Mouse (Mus musculus): ENCODE results near the gene Plxna4. TPM values are rescaled to one million over a fixed set of nuclear protein-coding genes. Genes with fewer than 3 reads are reported as not detected.
"Not testable (repeated sequence)": the region's sequence is repeated elsewhere in the genome, so short reads cannot be mapped to it uniquely, and the experiment has no call there.

Gene Plxna4
- total RNA-seq, 2 experiments from 2014 or later: 11.2 to 11.8 TPM

DNA sequence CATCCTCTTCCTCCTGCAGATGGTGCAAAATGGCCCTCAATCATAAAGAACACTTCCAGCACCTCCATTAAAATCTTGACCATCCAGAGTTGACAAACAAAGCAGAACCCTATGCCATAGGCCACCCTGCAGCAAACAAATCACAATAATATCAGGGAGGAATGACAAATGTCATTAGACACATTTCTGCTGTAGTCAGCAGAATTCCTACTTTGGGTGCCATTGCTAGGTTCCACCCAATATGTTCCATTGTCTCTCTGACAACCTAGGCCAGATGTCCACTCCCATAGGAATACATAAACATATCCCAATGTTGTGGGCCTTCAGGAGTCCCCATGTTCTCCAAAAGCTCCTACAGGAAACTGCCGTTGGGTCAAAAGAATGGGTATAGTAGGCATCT is 41.1 kb downstream of the Plxna4 start:
- no peak for DNase-seq
- intact Hi-C loops (cut with DNase I): no loop called here

DNA sequence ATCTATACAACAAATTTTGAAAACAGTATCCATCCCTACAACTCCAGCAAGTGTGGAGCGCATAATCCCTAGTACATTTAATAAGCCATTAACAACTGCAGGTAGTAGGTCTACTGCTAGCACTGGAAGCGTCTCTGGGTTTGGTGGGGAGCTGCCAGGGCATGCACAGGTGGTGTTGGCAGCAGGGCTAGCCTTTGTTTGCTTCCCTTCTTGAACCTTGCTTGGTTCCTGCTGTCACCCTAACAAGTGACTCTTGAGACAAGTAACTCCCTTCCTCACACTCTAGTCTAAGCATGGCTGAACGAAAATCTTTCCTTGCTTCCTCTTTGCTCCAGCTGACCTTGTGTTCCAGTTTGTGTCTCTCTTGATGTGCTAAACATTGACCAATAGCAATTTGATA is 44.0 kb downstream of the Plxna4 start:
- DNase-seq: no peak
- intact Hi-C loops (cut with DNase I): no loop called here

DNA sequence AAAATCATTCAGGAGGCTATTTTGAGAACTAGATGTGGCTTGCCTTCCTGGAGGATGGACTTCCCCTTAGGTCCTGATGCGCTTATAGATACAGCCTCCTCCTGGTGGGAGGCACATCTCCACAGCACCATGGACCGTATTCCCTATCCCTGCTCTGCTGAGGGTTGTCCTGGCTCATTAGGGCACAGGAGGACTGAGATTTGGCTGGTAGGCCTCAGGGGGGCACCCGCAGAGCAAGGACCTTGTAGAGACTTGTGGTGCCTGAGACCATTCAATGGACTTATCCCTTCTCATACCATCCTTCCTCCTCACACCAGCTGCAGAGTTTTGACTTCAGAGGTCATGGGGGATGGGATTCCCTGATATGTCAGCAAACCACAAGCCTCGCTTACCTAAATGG is 47.8 kb downstream of the Plxna4 start:
- DNase-seq: no peak
- intact Hi-C loops (cut with DNase I): no loop called here

DNA sequence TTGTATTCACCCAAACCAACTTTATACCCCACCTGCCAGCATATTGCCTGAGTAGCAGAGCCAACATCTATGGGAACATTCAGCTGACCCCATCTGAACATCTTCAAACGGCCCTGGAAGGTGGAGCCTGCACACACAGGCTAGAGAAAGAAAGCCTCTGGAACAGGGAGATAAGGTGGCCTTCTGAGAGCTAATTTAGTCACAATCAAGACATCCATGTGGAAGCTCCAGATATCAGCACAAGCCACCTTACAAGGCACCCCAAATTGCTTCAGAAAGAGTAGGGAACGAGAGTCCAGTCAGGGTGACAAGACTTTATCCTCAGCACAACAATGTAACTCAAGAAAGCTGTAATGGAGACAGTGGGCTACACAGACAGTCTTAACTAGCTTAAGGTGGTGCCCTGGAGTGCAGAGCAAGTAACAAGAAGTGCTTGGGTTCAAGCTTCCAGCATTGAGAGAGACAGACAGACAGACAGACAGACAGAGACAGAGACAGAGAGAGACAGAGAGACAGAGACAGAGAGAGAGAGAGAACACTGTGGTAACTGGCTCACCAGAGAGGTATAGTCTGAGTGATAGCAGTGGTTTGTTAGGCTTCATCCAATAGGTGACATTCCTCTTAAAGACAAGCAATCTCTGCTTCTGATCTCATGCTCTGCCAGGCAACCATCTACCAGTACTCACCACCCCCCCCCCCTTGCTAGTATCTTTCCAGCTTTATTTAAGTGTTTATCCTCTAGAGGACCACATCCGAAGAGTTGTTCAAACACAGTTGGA is 53.8 kb downstream of the Plxna4 start:
- DNase-seq: no peak
- intact Hi-C loops (cut with DNase I): no loop called here

DNA sequence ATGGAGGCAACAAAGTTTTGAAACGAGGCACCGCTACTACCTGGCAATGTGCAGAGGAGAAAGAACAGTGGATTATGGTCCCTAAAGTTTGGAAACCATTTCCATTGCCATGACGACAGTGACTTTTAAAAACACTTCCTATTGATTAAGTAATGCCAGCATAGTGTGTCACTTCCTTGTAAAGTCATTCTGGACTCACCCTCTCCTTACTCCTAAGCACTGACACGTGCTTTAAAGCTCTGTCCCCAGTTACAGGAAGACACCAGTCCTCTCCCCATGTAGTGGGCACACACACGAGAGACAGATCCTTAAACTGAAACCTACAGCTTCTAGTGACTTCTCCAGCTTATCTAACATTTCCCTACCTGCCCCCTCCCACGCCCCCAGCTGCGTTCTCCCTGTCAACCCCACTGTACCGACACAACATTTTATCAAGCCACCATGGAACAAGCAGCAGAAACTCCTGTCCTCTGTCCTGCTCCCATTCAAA is 59.9 kb downstream of the Plxna4 start:
- intact Hi-C loops (cut with DNase I): no loop called here
- no peak for DNase-seq

DNA sequence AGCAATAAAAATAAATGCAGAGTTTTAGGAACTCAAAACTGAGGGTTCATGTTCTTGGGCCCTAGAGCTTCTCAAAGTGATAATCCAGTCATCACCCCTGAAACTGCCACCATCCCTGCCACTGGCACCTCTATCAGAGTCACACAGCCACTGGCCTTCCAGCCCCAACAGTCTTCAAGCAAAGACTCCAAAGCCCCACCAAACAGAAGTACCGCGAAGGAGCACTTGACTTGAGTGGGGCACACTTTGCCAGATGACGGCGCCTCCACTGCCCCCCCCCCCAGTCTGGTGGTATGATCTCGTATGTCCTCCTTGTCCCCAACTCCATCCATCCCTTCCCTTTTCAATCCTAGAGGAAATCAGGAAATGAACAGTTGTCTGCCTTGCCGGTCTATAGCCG is 60.5 kb downstream of the Plxna4 start:
- DNase-seq: no peak
- intact Hi-C loops (cut with DNase I): no loop called here

DNA sequence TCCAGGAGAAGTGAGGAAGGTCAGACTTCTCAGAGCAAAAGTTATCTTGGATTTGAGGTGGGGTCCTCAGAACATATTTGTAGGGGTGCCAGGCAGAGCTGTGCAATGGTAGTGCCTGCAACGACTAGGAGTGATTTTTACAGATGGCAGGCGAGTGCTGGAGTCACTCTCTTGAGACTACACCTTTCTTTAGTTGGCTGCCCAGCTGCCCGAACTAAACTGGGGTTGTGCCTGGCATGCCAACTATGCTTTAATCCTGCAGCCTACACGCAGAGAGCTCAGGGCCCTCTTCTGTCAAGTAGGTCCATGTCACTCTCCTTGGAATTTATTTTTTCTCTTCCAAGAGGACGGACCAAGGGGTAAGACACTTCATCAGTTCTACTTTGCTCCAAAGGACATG is 61.2 kb downstream of the Plxna4 start:
- intact Hi-C loops (cut with DNase I): no loop called here
- no peak for DNase-seq

DNA sequence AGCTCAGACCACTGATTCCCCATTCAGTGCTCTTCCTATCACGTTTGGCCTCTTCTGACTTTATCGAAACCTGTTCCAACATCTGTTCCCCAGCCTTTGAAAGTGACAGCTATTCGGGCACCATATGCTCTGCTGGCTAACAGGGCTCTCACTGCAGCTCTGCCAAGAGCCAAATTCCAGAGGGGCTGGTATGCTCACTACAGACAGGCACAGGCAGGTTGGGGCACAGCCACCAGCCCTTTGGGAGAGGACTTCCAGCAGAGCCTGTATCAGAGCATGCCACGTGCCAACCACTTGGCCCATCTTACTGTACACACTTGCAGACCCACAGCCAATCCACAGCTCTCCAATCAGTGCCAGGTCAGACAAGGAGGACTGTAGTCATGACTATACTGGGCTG is 67.9 kb downstream of the Plxna4 start:
- peak; percentile 35 to 37 for DNase-seq

DNA sequence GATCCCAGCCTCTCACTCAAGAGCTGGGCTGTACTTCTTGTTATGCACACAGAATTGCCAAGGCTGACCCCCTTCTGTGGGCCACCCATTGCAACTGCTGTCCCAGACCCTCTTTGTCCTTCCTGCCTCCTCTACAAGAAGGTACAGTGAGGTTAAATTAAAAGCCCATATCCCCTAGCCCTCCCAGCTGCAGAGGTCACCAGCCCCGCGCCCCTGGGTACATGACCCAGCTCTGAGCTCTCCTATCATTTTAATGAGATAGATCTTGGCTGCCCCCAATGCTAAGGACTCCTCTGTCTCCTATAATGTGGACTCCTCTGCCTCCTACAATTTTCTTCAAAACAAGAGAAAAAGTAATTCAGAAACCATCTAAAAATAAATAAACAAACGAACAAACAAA is 69.4 kb downstream of the Plxna4 start:
- intact Hi-C loops (cut with DNase I): loop anchor here (5.0 kb wide), 1 partner anchor 186 kb away; no protein-coding TSS in a partner anchor
- DNase-seq: no peak

More for the DNA sequence above, 67.9 kb downstream of the Plxna4 start:
- intact Hi-C loops (cut with DNase I): no loop called here

DNA sequence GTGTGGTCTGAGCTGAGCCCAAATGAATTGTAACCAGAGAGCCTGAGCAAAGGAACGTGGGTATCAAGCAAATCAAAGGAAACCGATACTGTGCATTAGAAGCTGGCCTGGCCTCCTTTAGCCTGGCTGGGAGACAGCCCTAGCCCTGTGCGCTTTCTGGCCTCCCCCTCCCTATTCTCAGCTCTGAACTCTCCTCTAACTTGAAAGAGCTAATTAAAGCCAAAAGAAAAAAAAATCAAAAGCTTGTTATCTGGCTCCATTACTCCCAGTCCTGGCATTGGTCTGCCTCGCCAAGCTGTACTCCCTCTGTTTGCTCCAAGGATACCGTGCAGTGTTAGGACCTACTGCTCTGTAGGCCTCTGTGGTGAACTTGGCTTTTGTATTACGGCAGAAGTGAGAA is 73.9 kb downstream of the Plxna4 start:
- no peak for DNase-seq
- intact Hi-C loops (cut with DNase I): loop anchor here (5.0 kb wide), 1 partner anchor 117 kb away; no protein-coding TSS in a partner anchor

DNA sequence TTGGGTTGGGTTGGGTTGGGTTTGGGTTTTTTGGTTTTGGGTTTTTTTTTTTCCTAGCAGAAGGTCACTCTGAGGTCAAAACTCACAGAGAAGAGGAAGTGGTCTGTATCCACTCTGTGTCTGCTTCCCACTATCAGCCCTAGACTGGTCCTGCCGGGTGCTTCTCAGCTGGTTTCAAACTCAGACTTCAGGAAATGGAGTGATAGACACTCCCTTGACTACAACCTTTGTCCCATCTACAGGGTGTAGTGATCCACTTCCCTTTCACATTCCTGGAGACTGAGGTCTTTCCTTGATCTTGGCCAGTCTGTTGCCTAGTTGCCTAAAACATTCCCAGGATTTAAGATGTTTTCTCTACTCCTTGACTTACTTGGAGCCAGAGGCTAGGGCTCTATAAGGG is 76.0 kb downstream of the Plxna4 start:
- intact Hi-C loops (cut with DNase I): loop anchor here (2.0 to 5.0 kb wide), 2 partner anchors 73 to 115 kb away; no protein-coding TSS in a partner anchor
- no peak for DNase-seq

DNA sequence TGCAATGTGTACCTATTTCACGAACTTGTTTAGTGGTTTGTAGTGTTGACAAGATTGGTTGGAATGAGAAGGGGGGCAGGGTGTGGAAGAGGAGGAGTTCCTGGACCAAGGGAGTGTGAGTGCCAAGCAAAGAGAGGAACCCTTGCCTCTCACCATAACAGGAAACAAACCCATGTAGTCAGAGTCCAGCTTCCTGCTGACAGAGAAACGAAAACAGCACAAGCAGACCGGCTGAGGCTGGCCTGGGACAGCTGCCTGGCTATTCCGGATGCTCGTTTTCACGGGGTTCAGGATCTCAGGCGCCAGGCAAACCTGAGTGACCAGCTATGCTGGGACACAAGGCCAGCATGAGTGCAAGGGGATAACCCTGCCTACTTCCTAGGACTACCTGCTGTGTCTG is 77.1 kb downstream of the Plxna4 start:
- DNase-seq: peak; percentile 56 to 57
- intact Hi-C loops (cut with DNase I): loop anchor here (2.0 to 5.0 kb wide), 3 partner anchors 30 to 114 kb away; no protein-coding TSS in a partner anchor

DNA sequence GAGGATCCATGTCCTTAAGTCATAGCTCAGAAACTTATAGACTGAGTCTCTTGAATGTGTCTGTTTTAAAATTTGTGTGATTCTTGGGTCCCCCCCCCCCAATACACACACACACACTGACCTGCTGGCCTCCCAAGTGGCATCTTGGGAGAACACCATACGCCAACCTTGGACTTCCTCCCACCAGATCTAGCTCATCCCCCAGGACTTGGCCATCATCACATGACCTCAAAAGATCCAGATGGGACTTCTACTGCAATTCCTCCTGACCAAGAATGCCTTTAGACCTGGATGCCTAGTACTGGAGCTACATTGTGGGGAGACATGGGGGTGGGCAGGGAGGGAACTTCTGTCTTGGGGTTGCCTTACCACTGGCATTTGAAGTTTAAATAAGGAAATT is 77.5 kb downstream of the Plxna4 start:
- no peak for DNase-seq
- intact Hi-C loops (cut with DNase I): loop anchor here (2.0 to 5.0 kb wide), 3 partner anchors 30 to 113 kb away; no protein-coding TSS in a partner anchor

DNA sequence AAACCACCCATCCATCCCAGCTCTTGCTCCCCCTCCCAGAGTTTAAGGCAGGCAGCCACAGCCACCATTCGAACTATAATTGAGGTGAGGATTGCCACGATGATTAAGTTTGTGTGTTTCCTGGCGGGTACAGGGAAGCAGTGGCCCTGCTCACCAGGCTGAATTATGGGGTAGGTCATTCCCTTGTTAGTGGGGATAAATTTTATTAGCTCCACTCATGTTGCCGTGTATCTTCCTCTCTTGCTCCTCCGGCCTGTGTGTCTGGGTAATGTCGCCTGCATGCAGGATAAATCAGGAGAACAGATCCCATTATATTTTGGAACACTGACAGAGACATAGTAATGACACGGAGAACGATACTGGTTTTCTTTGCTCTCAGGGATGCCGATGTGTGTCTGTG is 78.9 kb downstream of the Plxna4 start:
- intact Hi-C loops (cut with DNase I): no loop called here
- DNase-seq: no peak

DNA sequence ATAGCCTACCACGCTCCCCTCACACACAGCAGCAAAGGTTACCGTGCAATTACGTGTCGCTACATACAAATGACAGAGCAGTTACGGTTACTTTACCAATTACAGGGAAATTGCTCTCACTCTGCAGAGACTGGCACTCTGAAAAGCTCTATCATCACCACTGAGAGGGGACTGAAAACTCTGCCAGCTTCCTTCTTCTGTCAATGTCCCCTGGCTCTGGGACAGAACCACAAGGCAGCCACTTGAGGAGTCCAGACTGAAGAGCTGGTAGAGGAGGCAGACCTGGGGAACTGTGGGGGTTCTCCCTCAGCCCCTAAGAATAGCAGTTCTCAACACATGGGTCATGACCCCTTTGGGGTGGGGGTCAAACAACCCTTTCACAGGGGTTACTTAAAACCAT is 83.0 kb downstream of the Plxna4 start:
- no peak for DNase-seq
- intact Hi-C loops (cut with DNase I): no loop called here

DNA sequence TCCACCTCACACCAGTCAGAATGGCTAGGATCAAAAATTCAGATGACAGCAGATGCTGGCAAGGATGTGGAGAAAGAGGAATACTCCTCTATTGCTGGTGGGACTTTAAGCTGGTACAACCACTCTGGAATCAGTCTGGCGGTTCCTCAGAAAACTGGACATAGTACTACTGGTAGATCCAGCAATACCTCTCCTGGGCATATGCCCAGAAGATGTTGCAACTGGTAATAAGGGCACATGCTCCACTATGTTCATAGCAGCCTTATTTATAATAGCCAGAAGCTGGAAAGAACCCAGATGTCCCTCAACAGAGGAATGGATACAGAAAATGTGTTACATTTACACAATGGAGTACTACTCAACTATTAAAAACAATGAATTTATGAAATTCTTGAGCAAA is 86.8 kb downstream of the Plxna4 start:
- intact Hi-C loops (cut with DNase I); DNase-seq: not testable (repeated sequence)

DNA sequence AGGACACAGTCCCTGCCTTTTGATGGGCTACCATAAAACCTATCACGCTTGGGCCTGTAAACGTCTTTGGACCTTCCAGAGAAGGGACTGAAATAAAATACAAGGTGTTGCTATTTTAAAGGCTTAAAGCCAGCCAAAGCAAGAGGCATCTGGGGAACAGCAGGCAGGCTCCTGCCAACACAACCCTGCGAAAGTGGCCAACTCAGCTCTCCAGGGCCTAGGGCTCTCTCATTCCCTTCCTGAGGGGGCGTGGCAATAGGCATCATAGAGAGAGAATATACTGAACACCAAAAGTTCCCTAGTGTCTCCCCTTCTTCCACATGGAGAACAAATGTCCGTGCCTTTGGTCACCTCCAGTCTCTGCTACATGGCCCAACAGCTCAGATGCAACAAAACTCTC is 89.9 kb downstream of the Plxna4 start:
- DNase-seq: no peak
- intact Hi-C loops (cut with DNase I): no loop called here

DNA sequence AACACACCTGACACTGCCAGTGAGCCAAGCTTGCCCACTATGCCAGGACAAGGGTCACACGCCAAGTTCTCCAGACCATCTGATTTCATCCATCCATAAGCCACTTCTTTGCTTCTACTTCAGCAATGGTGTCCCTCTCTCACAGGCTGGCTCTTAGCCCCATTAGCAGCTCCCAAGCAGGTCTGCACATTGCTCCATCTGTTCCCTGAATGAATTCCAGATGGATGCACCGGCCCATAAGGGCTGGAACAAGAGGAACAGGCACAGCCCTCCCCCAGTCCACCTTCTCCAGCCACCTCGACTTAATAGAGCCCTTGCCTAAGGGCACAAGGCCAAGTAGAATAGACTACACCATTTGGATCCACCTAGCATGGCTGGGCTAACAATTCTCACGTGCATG is 91.9 kb downstream of the Plxna4 start:
- intact Hi-C loops (cut with DNase I): no loop called here
- DNase-seq: no peak

DNA sequence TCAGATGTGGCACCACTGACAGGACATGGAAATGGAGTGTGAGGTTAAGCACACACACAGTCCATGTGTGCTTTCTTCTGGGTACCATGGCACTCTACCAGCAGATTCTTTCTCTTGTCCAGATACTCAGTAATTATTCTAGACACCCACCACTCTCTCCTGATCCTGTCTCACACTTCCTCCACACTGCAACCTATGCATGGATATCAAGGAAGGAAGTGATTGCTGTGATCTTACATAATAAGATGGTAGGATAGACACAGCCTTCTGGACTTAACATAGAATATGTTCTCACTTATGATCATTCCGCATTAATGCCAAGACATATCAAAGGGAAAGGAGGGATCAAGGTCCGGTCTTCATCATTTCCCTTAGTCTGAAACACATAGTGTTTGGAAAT is 92.5 kb downstream of the Plxna4 start:
- intact Hi-C loops (cut with DNase I): no loop called here
- no peak for DNase-seq

DNA sequence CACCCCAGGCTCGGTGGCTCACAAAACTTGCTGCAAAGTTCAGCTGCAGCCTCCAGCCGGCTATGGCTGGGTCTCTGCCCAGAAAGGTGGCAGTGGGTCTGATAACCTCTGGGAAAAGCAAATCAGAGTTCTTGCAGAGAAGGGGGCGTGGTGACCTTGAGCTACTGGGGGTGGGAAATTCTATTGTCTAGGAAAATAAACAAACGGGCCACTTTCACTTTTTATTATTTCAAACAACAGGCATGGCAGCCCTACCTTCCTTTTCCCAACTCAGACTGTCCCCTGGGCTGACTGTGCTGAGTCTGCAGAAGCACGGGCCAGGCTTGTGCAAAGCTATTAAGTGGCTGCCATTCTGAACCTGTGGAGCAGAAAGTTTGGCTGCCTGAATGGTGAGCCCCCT is 94.4 kb downstream of the Plxna4 start:
- intact Hi-C loops (cut with DNase I): no loop called here
- DNase-seq: peak; percentile 35 to 47

DNA sequence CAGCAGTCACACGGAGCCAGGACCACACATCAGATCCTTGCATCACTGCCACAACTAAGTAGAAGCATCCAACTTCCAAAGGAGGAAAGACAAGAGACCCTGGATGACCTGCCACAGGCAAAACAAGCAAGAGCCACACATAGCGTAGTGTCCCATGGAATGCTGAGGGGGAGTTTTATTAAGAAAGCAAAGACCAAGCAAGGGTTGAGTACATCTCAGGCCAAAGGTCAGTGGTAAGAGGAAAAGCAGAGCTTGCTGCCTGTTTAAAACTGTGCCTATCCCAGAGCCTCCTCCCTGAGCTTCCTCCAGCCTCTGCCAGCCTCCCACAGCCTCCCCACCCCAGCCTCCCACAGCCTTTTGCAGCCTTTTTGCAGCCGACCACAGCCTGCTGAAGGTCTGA is 100.9 kb downstream of the Plxna4 start:
- DNase-seq: no peak
- intact Hi-C loops (cut with DNase I): no loop called here

DNA sequence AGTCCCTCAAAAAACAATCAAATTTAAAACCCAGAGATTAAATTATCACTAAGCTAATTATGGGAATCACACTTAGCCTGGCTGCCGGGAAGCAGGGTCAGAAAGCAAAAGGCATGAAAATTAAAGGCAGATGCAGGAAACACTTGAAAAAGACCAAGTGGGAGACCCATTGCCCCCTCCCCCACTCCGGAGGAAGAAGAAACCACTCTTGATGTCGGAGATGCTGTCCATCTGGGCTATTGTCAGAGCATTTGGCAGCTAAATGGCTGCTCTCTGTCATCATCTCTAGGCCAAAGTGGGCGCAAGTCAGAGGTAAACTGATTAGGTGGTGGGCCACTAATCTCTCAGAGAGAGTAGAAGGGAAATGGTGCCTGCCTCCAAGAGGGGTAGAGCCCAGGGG is 105.5 kb downstream of the Plxna4 start:
- intact Hi-C loops (cut with DNase I): no loop called here
- DNase-seq: no peak

Measured in heart, postnatal 36 days (tissue).